Mouse (Mus musculus) A20 (cell line): ENCODE measurements around the gene Tmf1.

Experiments used
- DNase-seq: peaks from one replicate; pipeline ENCODE4 v3.0.0-alpha.2; 2011; ENCODE audit warnings: low read depth, low spot score

The Tmf1 gene

DNA sequence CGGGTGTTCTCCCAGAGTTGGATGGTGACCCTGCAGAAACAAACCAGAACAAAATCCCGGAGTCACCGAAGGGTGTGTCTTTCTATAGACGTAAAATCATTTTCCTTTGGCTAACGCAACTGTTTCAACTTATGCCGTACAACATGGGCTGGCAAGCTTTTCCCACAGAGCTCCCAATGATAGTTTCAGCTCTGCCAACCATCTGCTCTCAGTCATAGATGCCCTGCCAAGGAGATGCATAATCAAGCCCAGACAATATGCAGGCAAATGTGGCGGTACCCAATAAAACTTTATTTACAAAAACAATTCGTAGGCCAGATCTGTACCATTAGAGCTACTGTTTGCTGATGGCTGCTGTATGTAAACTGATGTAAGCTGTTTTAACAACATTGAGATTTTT lies 66.7 kb downstream of the Tmf1 start:
- DNase-seq, result no peak

DNA sequence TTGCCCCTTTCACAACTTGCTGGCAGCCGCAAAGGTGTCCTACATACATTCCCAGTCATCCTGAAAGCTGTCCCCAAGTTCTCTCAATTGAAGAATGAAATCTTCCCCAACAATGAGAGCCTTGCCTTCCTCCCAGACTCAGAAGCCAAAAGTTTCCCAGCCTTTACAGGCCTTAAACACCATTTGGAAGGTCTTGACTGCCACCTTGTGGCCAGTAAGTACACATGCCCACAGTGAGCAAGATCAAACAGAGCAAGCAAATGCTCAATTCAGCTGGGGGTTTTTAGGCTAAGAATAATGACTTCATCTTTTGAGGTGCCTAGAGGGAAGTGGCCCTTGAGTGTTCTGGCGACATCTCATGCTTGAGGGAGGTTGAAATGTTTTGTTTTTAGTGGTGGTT lies 72.1 kb downstream of the Tmf1 start:
- peak; percentile 72 for DNase-seq

DNA sequence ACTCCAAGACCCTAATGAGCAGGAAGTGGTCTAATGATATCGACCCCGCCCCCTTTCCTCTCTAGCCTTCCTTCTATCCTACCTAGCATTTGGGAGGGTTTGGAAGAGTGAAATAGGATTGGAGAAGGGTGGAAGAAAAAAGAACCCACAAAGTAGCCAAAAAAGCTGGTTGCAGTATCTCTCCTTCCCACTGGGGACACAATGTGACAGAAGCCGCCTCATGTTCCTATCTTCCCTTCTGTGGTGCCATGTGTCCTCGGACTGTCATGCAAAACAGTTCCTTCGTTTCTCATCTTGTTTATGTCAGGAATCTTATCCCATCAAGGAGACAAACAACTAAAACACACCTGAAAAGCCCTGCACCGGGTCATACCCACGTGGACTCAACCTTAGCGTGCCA lies 72.8 kb downstream of the Tmf1 start:
- DNase-seq, result no peak

DNA sequence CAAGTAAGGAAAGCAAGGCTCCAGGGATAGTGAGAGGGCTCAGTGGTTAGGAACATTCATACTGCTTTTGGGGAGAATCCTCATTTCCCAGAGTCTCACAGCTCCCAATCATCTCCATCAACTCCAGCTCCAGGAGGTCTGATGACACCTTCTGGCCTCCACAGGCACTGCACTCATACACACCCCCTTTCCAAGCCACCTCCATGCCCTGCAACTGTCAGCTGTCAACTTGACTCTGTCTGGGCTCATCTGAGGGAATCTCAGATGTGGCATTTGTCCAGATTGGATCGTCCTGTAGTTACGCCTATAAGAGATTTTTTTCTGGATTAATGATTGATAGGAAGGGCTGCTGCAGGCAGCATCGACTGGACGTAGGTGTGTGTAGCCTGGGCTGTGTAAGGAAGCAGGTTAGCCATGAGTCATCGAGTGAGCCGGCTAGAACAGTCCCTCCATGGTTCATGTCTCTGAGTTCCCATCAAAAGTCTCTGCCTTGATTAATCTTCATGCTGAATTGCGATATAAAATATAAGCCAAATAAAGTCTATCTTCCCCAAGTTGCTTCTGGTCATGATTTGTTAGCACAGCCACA lies 74.6 kb downstream of the Tmf1 start:
- peak; percentile 7 for DNase-seq
